Mouse (Mus musculus) bone marrow macrophage, adult 2 months (primary cell): Measurements from ENCODE around the gene Tnip3. TPM values are rescaled to one million over a fixed set of nuclear protein-coding genes. Genes with fewer than 3 reads are reported as not detected.
A peak's percentile ranks its signal among the peaks of the same experiment; 100 is the strongest.

Source experiments
- H3K27ac ChIP-seq: 2 replicates; pipeline ENCODE4 v1.5.1; 2012; ENCODE audit warnings: low read depth, low read length; ENCODE audit not compliant: insufficient read depth
- H3K4me1 ChIP-seq: 2 replicates; pipeline ENCODE4 v1.6.1; 2012; ENCODE audit warnings: low read length; ENCODE audit not compliant: control insufficient read depth, insufficient read depth
- H3K4me3 ChIP-seq: 2 replicates; pipeline ENCODE4 v1.5.1; 2012; ENCODE audit warnings: mild to moderate bottlenecking, low read length, moderate library complexity; ENCODE audit not compliant: insufficient read depth
- CTCF ChIP-seq: IDR thresholded peaks from 2 replicates; pipeline ENCODE4 v1.5.1; 2012; ENCODE audit warnings: low read depth, mild to moderate bottlenecking, low read length, moderate library complexity
- POLR2A ChIP-seq: IDR thresholded peaks from 2 replicates; pipeline ENCODE4 v1.6.1; 2012; ENCODE audit warnings: mild to moderate bottlenecking, low read depth, low read length, borderline replicate concordance
- polyA plus RNA-seq: library from polyadenylated mRNA; stranded (reverse); fragments of >200 nt; gene quantifications from 2 replicates; pipeline ENCODE4 v1.2.4, GENCODE M21; 2012; ENCODE audit not compliant: missing spikeins, insufficient read depth, insufficient read length

The Tnip3 gene
- polyA plus RNA-seq: 163 and 165 TPM in 2 replicates

GRCm38 (mm10) chr6:65525192-65525591 lies at the start of gene Tnip3:
TSS of gene Tnip3 (plus strand) at chr6:65525313.
- TF ChIP-seq POLR2A (no peak), CTCF (no peak)
- no peak within 1 kb of the TSS for H3K27ac ChIP-seq
- peaks cover 12% of the 10 kb centered on the region for H3K4me1 ChIP-seq
- no peak within 1 kb of the TSS for H3K4me3 ChIP-seq

DNA sequence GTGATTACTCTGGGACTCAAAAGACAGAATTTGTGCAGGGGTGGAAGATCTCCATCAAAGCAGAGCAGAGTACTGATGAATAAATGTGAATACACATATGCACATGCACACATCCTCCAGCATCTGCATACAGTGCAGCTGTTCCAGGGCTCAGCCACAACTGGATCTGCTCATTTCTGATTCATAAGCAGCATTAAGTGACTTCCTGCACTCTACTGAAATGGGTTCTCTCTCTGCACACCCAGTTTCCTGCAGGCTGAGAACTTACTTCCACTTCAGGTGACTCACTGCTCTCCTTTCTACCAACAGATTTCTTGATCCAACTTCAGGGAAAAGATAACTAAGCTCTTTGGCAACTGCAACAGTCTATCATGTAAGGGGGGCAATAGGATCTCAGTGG lies 26.3 kb upstream of the Tnip3 start:
- Histone ChIP-seq H3K4me3 (no peak overlapping the region), H3K4me1 (no peaks in the 10 kb centered on the region), H3K27ac (no peak overlapping the region)
- TF ChIP-seq POLR2A (no peak), CTCF (no peak)

GRCm38 (mm10) chr6:65510051-65510669 lies 15.0 kb upstream of the Tnip3 start:
- no peak overlapping the region for H3K27ac ChIP-seq
- H3K4me3 ChIP-seq: no peak overlapping the region
- TF ChIP-seq POLR2A (no peak), CTCF (no peak)
- H3K4me1 ChIP-seq: no peaks in the 10 kb centered on the region

DNA sequence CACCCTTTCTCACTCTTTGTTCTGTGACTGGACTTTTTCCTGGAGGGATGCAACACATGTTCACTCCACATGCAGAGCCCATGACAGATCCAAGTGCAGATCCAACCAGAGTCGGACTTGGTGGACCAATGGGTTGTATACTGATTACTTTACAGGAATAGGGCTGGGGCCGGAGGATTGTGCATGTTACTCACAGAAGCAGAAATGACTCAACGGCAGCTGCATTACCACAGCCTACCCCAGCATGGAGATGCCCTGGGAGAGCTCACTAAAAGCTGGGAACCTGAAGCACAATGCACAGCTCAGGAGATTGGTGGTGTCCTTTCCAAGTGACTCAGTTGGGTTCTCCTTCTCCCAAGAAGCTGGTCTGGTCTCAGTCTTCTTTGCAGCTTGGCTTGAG lies 11.3 kb upstream of the Tnip3 start:
- H3K27ac ChIP-seq: no peak overlapping the region
- TF ChIP-seq CTCF (no peak), POLR2A (no peak)
- H3K4me1 ChIP-seq: no peaks in the 10 kb centered on the region
- no peak overlapping the region for H3K4me3 ChIP-seq

DNA sequence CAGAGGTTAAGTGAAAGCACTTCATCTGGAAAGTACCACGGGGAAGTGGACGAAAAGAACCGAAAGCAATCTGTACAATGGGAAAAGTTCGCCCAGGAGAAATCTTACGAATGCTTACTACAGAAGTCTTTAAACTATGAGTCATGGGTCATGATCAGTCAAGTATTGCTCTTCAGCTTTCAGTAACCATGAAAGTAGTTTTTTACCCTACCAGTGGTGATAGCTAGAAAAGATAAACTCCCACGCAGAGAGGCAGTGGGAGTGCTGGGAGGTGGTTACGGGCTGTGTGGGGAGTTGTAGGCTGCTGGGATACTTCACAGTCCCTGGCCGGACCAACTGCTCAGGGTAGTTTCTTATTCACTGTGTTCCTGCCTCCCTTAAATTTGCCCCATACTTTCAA lies 8.4 kb upstream of the Tnip3 start:
- Histone ChIP-seq H3K4me3 (no peak overlapping the region), H3K27ac (no peak overlapping the region), H3K4me1 (no peaks in the 10 kb centered on the region)
- TF ChIP-seq CTCF: no peak
- no peak for TF ChIP-seq POLR2A

DNA sequence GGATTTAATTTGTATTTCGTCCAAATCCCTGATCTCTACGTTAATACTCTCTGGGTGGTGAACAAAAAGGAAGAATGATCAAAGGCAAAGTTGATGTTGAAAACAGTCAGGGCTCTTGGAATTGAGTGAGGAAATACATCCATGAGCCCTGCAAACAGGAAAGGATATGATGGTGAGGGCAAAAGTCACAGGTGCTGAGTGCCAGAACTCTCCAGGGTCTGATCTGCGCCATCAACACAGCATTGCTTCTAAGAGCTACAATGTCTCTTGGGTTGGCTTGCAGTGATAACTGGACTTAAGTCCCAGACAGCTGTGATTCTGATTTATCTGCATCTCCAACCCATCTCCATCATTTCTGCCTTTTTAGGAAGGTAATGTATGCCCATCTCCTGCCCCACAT lies 4.3 kb upstream of the Tnip3 start:
- Histone ChIP-seq H3K27ac (no peak overlapping the region), H3K4me1 (no peaks in the 10 kb centered on the region), H3K4me3 (no peak overlapping the region)
- TF ChIP-seq POLR2A (no peak), CTCF (no peak)

DNA sequence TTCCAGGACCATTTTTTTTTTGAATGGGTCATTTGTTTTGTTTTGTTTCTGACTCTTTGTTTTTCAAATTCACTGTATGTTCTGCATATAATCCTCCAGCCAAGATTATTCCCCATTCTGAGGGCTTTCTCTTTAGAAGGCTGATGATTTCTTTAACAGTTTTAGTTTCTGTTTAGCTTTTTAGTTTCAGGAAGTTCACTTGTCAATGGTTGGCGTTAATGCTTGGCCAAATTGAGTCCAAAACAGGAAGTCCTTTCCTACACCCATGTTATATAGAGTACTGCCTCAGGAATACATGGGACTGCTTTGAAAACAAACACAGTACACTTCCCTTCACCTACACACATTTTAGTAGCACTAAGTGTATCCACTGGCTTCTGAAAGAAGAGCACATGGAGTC lies 2.8 kb downstream of the Tnip3 start:
- H3K27ac ChIP-seq: peak overlapping the region; percentile 60
- H3K4me3 ChIP-seq: no peak overlapping the region
- TF ChIP-seq CTCF (no peak), POLR2A (no peak)
- peaks cover 12% of the 10 kb centered on the region for H3K4me1 ChIP-seq

- Histone ChIP-seq H3K27ac (no peak overlapping the region), H3K4me3 (no peak overlapping the region), H3K4me1 (peaks cover 12% of the 10 kb centered on the region)
- no peak for TF ChIP-seq CTCF
- no peak for TF ChIP-seq POLR2A
Observed at GRCm38 (mm10) chr6:65531232-65531848, 6.2 kb downstream of the Tnip3 start.

GRCm38 (mm10) chr6:65533687-65534086 lies 8.6 kb downstream of the Tnip3 start:
- Histone ChIP-seq H3K27ac (no peak overlapping the region), H3K4me1 (0 out of 2 replicates have a peak, but pooled peaks cover 2% of the 10 kb centered on the region), H3K4me3 (no peak overlapping the region)
- TF ChIP-seq POLR2A (no peak), CTCF (no peak)

GRCm38 (mm10) chr6:65537327-65537884 lies 12.3 kb downstream of the Tnip3 start:
- TF ChIP-seq POLR2A: no peak
- TF ChIP-seq CTCF: no peak
- H3K4me1 ChIP-seq: peaks cover 4% of the 10 kb centered on the region
- no peak overlapping the region for H3K4me3 ChIP-seq
- H3K27ac ChIP-seq: no peak overlapping the region
